Mouse (Mus musculus) c-Kit-positive CD71-negative TER-119-negative erythroid progenitor cells, embryonic 14.5 days (primary cell): Measurements from ENCODE around the gene Atp8b4.
"Not testable (repeated sequence)": the region's sequence is repeated elsewhere in the genome, so short reads cannot be mapped to it uniquely, and the experiment has no call there.

Source experiments
- DNase-seq: peaks from one replicate; pipeline ENCODE4 v3.0.0-alpha.2; 2013; ENCODE audit warnings: low read depth

Atp8b4 gene

GRCm38 (mm10) chr2:126500521-126500920 is at the start of gene Atp8b4:
Gene Atp8b4 (minus strand): TSS chr2:126500674.
- no peak for DNase-seq

GRCm38 (mm10) chr2:126549681-126550080 is 49.2 kb upstream of the Atp8b4 start:
- no peak for DNase-seq

- DNase-seq, result no peak
These were observed 45.9 kb upstream of the Atp8b4 start for GRCm38 (mm10) chr2:126546392-126546791.

- no peak for DNase-seq
These were observed 44.8 kb upstream of the Atp8b4 start for GRCm38 (mm10) chr2:126545297-126545696.

- DNase-seq, result no peak
These were observed 41.7 kb upstream of the Atp8b4 start for GRCm38 (mm10) chr2:126542211-126542610.

GRCm38 (mm10) chr2:126540390-126540925 is 40.0 kb upstream of the Atp8b4 start:
- DNase-seq, result no peak

GRCm38 (mm10) chr2:126537654-126538053 is 37.2 kb upstream of the Atp8b4 start:
- no peak for DNase-seq

GRCm38 (mm10) chr2:126530581-126530980 is 30.1 kb upstream of the Atp8b4 start:
- no peak for DNase-seq

GRCm38 (mm10) chr2:126527461-126527860 is 27.0 kb upstream of the Atp8b4 start:
- DNase-seq, result no peak

GRCm38 (mm10) chr2:126524271-126524670 is 23.8 kb upstream of the Atp8b4 start:
- no peak for DNase-seq

- not testable (repeated sequence) for DNase-seq
These were observed 22.7 kb upstream of the Atp8b4 start for GRCm38 (mm10) chr2:126523101-126523745.

GRCm38 (mm10) chr2:126522056-126522455 is 21.6 kb upstream of the Atp8b4 start:
- no peak for DNase-seq

- no peak for DNase-seq
These were observed 21.0 kb upstream of the Atp8b4 start for GRCm38 (mm10) chr2:126521471-126521870.

- no peak for DNase-seq
These were observed 20.4 kb upstream of the Atp8b4 start for GRCm38 (mm10) chr2:126520828-126521227.

GRCm38 (mm10) chr2:126519872-126520581 is 19.6 kb upstream of the Atp8b4 start:
- no peak for DNase-seq

- no peak for DNase-seq
These were observed 14.8 kb upstream of the Atp8b4 start for GRCm38 (mm10) chr2:126515069-126515826.

- DNase-seq, result no peak
These were observed 7.8 kb upstream of the Atp8b4 start for GRCm38 (mm10) chr2:126508228-126508627.

GRCm38 (mm10) chr2:126507477-126507876 is 7.0 kb upstream of the Atp8b4 start:
- DNase-seq, result no peak

- DNase-seq, result no peak
These were observed 4.7 kb upstream of the Atp8b4 start for GRCm38 (mm10) chr2:126505156-126505555.

- no peak for DNase-seq
These were observed 744 bp downstream of the Atp8b4 start for GRCm38 (mm10) chr2:126499730-126500129.

- DNase-seq, result no peak
These were observed 1.6 kb downstream of the Atp8b4 start for GRCm38 (mm10) chr2:126498761-126499452.

- DNase-seq, result no peak
These were observed 3.6 kb downstream of the Atp8b4 start for GRCm38 (mm10) chr2:126496838-126497237.
